Mouse (Mus musculus): ENCODE data around the gene Zfp366. TPM values are rescaled to one million over a fixed set of nuclear protein-coding genes. Genes with fewer than 3 reads are reported as not detected.

Gene Zfp366
- total RNA-seq, 2 experiments from 2014 or later = 4.8 to 6.9 TPM

DNA sequence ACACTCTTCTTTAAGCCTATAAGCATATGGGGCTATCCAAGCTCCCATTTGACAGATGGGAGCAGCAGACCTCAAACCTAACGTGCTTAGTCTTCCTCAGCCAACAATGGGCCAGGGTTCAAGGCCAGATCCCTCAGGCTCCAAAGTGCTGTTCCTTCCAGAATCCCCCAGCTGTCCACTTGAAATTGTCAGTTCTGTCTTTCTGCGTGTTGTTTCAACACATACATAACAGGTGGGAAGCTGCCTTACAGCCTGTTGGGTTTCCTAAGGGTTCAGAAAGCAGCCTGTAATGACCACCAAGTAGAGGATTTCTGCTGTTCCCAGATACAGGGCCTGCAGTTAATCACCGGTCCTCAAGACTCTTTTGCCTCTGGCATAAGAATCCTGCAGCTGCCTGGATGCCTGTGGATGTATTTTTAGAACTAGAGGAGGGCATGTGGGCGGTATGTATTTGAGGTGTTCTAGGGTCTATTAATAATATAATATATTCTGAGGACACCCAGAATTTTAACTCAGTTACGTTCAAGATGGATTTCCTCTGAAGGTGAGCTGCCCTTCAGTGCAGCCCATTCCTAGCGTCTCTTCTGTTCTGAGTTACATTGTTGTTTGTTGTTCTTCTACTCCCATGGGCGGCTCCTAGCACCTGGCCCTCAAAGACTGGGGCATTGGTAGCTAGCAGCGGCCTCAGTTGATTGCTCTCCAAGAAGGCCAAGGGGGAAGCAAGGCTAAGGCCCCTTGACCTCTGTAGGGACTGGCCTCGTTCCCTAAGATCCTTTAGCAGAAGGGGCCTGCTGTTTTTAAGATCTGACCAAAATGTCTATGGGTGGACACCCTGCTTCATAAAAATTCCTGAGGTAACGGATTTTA is 41.0 kb downstream of the Zfp366 start:
- DNase-seq (ENCODE audit: low spot score in 2 of 2) = no peak

DNA sequence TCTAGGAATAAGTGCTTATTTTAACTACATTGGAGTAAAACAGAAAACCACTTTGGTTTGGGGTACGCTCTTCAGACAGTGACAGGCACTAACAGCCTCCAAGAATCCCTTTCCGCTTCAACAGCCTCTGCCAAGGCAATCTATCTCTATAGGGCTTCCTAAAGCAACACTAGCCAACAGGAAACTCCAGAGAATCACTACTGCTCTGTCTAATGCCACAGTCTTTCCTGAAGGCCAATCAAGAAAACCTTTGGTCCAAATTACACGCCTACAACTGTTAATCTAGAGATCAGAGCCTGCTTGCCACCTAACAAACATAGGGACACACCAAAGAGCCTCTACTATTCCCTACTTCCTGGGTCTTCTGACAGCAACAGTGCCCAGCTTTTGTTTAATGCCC is 42.2 kb downstream of the Zfp366 start:
- no peak for DNase-seq (ENCODE audit: low spot score in 2 of 2)

DNA sequence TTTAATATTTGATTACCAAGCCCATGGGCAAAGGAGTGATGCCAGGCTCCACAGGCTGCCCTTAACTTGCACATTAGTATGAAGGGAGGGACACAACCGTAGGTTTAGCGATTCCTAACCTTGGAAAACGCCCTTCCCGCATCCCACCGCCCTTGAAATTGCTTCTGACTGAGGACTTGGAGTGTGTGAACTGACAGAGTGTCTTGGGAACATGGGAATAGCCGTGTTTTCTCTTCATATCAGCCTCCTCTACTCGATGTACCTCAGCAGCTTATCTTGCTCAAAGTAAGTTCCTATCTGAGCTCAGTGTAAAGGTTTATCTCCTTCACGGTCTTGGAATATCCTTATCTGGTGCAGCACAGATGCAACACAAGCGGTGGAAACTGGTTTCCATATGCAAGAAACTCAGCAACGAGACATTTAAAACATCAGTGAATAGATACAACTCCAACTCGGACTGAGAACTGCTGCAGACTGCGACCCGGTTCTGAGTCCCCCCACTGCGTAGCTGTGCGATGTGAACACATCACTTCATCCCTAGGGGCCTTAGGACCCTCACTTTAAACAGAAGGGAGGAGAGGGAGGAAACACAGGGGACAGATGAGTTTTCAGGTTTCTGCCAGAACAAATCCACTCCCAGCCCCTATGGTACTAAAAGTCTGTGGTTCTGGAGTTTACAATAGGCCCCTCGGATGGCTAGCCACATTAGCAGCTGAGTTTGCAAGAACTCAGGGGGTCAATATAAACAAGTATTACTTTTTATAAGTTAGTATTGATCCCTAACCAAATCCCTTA is 43.0 kb downstream of the Zfp366 start:
- no peak for DNase-seq (ENCODE audit: low spot score in 2 of 2)

DNA sequence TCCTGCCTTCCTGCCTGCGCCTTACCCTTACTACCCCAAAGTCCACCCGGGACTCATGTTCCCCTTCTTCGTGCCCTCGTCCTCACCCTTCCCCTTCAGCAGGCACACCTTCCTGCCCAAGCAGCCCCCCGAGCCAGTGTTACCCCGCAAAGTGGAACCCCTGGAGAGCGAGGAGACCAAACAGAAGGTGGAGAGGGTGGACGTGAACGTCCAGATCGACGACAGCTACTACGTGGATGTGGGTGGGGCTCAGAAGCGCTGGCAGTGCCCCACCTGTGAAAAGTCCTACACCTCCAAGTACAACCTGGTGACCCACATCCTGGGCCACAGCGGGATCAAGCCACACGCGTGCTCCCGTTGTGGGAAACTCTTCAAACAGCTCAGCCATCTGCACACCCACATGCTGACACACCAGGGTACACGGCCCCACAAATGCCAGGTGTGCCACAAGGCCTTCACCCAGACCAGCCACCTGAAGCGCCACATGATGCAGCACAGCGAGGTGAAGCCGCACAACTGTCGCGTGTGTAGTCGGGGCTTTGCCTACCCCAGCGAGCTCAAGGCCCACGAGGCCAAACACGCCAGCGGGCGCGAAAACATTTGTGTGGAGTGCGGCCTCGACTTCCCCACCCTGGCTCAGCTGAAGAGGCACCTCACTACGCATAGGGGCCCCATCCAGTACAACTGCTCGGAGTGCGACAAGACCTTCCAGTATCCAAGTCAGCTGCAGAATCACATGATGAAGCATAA is 44.4 kb downstream of the Zfp366 start:
- no peak for DNase-seq (ENCODE audit: low spot score in 2 of 2)

DNA sequence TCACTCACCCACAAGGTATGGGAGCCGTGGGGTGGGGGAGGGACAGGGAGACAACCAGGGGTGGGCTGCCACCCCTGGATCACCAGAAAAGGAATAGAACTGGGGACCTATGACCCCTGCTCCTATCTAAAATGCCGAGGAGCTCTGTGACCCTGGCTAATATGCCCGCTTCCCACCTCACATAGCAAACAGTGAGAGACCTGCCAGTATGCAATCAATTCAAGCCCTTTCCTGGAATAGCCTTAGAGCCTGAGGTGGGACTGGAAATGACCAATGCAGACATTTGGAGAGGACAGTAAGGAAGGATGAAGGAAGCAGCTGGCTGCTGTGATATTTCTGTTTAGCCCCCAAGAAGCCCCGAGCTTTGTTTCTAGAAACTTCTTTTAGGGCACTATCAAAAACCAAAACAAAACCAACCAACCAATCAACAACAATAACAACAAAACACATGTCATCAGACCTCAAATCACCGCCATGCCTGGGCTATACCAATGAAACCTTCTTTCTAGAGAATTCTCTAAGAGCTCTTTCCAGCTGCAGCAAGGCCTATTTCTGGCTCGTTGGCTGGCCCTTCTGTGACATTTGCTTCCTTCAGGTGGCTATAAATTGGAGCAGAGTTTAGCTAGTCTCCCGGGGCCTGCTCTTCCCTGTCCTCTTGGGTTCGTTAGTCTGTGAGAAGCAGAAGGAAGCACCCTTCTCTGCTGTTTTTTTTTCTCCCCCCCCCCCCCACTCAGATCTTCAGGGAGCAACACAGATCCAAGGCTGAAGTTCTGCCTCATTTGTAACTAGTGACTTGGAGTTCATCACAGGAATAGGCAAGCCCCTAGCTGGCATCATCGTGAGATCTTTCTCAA is 45.2 kb downstream of the Zfp366 start:
- DNase-seq (ENCODE audit: low spot score in 2 of 2) = no peak

DNA sequence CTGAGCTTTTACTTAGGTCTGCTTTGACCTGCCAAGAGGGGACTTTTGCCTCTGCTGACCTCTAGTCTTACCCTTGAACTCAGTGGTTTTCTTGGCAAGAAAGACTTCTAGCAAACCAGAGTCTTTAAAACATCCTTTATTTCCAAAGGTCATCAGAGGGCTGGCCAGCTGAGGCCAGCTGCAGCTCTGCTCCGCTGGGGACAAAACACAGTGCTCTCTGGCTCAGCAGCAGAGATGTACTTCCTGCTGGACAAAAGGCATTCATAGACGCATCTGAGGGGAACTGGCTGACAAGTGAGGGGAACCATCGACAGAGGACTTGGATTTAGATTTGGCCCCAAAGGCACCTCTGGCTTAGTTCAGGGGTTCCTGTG is 45.9 kb downstream of the Zfp366 start:
- DNase-seq (ENCODE audit: low spot score in 2 of 2) = no peak

DNA sequence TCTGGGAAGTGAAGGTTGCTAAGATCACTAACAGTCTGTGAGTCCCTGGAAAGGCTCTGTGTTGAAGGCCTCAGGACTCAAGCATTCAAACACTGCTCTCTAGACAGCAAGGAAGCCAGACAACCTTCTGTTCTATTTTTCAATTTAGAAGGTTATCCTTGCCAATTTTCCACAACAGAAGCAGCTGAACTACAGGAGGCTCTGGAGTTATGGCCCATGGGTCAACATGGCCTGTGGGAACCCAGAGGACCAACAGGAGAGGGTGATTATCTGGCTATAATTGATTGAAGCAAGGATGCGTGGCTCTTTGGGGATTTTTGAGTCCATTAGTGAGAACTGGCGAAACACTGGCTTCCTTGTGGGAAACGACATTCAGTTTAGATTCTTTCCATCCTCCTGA is 48.7 kb downstream of the Zfp366 start:
- no peak for DNase-seq (ENCODE audit: low spot score in 2 of 2)

DNA sequence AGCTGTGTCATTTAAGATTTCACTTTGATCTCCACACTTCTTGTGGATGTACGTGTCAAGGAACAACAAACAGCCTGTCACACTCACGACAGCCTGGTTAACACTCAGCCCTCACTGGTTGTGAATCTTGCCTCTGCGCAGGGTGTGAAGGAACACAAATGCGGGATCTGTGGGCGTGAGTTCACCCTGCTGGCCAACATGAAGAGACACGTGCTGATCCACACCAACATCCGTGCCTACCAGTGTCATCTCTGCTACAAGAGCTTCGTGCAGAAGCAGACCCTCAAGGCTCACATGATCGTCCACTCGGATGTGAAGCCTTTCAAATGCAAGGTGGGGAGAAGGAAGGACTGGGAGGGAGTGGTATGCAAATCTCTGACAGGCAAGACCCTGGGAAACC is 49.3 kb downstream of the Zfp366 start:
- no peak for DNase-seq (ENCODE audit: low spot score in 2 of 2)

DNA sequence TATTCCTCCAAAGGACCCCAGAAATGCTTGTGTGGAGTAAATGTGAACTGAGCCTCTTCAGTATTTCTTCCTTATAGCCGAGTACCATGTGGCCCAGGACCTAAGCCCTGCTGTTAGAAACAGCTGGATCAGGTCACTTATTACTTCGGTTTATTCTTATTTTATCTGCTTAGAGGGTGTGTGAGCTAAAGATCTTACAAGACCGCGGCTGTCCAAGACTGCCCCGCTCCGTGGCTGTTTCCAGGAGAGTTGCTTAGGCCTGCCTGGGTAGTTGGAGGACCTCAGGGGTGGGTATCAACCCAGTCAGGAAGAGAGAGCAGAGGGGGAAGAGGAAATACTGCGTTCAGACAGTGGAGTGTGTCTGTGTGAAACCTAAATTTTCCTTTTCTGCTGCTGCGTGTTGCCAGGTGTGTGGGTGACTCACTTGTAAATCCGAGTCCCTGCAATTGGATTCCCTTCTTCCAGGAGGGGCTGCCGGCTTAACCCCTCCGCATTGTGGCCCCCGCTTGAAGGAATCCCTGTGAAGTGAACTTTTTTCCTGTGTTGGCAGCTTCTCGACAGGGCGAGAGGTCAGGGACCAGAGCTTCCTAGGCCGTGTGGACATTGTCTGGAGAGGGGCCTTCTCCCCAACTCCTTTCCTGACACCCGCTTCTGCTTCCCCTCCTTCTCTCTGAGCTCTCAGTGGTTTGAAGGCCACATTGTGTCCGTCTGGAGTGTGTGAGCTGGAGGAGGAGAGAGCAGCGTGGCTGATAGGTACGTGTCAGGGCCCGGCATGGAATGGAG is 51.0 kb downstream of the Zfp366 start:
- DNase-seq (ENCODE audit: low spot score in 2 of 2) = no peak

DNA sequence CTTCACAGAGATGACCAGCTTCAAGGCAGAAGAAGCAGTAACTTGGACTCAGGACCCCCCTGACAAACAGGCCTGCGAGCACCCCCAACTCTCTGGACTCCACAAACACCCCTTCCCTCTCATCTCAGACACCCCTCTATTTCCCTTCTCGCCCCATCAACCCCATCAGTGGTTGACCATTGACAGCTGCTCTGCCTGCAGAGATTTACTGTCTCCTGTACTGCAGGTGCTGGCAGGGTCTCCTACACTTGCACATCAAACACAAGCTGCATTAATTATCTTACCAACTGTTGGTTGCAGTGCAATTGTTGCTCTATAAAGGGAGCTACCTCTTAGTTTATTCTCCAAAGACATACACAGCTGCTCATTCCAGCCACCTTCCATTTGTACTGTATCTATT is 51.6 kb downstream of the Zfp366 start:
- DNase-seq (ENCODE audit: low spot score in 2 of 2) = no peak

DNA sequence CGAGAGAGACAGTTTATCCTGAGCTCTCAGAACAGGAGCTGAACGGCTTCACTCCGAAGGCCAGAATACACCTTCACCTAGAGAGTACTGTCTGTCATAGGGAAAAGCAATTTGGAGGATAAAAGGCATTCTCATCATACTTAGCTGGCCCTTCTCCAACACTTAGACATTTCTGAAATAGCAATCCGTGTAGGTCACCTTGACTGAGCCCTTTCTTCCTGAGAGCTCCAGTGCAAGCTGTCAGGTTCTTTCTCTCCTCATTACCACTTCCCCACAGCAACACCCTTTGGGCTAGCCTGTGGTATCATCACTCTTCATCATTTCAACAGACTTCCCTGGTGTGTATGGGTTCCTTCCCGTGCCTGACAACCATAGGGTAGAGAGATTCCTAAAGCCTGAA is 52.5 kb downstream of the Zfp366 start:
- DNase-seq (ENCODE audit: low spot score in 2 of 2) = no peak

DNA sequence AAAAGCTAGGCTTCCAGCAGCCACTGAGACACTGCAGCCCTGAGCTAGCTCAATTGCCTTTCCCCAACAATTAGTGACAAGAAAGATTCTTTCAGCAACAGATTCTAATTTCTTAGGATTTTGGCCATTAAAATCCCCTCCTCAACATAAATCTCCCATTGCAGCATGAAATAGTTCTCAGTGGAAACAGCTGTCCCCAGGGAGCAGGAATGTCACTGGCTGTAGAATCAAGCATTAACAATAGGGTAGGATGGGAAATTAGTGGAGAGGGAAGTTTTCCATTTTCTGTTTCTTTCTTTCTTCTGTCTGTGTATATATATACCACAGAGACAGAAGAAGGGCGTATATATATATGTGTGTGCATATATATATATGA is 53.2 kb downstream of the Zfp366 start:
- no peak for DNase-seq (ENCODE audit: low spot score in 2 of 2)

DNA sequence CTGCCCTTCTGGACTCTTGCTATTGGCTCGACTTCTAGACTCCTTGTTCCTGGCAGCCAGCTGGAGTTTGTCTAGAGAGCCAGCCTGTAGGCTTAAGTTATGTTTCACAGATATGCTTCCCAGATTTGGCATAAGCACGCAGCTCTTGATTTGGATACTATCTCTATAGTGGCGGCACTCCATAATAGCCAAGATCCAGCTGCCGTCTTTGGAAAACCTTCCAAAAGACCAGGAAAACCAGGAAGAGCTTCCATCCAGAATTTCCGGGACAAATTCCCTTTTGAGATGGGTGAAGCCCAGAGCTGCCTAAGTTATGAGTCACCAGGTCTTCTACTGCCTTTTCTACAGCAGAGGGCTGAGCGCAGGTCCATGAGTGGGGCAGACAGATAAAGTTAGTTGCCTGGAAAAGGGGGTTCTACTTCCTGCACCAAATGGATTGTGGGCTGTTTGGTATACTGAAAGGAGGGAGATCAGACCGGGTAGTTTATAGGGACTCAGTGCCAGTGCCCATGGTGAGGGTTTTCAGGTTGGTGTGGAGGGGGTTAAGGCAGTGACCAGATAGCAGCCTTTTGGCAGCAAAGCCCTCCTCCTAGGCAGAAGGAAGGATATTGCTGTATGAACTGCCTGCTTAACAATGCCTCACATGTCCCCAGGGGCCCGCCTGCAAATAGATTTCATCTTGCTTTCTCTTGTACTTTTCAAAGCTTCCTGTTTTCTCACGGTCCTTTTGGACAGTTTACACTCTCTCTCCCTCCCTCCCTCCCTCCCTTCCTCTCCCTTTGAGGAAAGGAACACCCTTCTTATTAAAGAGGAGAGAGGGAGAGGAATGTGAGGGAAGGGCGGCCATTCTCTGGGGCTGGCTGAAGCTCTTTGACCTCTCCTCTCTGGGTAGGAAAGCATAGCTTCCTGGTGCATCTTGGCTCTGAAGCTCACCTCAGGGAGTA is 53.9 kb downstream of the Zfp366 start:
- no peak for DNase-seq (ENCODE audit: low spot score in 2 of 2)

DNA sequence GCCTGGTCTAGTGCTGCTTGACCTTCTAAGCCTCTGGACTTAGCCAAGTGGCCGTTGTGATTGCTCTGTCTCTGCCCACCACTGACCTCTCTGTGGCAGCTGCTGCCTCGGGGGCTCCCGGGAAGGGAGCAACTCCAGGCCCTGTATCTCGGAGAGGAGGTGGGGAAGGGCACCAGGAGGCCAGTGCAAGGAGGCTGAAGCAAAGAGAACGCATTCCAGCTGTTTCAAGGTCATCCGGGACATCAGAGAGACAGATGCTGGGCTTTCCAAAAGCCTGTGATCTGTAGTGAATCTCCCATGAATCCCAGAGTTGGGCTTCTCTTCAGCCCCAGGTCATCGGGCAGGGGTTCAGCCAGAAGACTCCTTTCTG is 54.5 kb downstream of the Zfp366 start:
- no peak for DNase-seq (ENCODE audit: low spot score in 2 of 2)

DNA sequence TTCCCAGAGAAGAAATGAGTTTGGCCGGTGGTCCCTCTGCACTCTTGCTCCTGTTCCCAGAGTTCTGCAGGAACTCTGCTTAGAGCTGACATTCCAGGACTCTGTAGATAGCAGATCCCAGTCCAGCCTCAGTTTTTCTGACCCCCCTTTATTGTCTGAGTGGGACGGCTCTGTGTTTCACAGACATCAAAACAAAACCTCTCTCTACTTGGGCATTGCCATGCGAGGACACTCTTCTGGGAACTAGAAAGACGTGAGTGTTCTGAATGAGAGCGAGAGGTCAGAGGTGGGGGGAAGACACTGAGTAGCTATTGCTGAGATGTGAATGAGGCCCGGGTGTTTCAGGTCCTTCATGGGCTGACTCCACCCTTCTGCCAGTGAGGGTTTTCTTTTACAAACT is 55.1 kb downstream of the Zfp366 start:
- no peak for DNase-seq (ENCODE audit: low spot score in 2 of 2)

DNA sequence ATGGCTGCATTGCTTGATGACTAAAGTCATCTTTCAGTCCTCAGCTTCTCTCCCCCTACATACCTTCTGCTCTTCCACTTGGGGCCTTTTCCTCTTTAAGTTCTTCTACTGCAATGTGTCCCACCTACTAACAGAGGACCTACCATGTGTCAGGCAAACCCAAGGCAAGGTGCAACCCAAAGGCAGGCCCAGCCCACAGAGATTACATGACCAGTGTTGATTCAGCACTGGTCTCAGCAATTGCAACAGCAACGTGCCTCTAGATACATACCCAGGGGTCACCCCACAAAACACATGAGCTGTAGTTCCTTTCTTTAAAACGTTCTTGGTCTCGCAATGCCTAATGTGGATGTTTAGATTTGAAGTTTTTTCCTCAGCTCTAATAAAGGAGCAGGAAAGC is 57.4 kb downstream of the Zfp366 start:
- DNase-seq (ENCODE audit: low spot score in 2 of 2) = no peak

DNA sequence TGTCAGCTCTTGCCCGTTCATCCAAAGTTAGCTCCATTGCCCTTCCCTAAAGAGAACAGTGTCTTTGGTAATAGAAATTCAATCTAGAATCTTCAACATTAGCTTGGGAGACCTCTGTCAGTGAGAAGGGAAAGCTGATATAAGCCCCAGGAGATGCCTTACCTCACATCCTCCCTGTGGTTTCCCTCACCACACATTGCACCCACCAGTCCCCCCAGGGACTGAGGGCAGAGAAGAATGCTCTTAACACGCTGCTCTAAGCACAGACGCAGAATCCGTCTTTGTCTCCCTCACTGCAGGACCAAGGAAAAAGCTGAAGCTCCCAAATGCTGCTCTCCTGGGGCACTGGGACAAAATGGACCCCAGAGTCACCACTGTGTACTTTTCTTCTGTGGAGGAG is 58.3 kb downstream of the Zfp366 start:
- no peak for DNase-seq (ENCODE audit: low spot score in 2 of 2)

DNA sequence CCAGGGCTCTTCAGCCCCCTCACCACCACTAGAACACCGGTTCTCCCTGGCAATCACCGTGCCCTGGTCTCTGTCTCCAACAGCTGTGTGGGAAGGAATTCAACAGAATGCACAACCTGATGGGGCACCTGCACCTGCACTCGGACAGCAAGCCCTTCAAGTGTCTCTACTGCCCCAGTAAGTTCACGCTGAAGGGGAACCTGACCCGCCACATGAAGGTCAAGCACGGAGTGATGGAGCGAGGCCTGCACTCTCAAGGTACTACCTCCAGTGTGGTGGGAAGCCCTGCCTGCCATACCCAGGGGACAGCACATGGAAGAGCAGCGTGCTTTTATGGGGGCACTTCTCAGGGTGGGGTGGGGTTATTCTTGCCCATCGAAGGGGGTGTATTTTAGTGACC is 59.2 kb downstream of the Zfp366 start:
- DNase-seq (ENCODE audit: low spot score in 2 of 2) = no peak

DNA sequence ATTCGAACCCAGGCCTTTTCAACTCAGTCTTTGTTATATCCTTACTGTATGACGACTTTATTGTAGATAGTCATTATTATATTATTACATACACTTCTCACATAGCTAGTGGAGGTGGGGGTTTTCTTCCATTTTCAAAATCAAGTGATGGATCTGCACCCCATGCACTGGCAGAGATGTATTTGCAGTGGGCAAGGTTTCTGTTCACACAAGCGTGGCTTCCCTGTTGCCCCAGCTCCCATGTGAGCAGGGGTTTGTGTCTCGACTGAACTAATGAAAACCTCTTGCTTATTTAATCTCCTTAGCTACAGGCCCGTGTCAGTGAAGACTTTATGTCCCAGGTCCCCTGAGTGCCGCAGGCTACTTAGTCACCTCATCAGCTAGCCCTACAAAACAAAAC is 59.8 kb downstream of the Zfp366 start:
- DNase-seq (ENCODE audit: low spot score in 2 of 2) = no peak

All from adrenal gland, postnatal 4 days (tissue).